Mouse (Mus musculus): ENCODE results near the gene Nudcd2.

Gene Nudcd2

DNA sequence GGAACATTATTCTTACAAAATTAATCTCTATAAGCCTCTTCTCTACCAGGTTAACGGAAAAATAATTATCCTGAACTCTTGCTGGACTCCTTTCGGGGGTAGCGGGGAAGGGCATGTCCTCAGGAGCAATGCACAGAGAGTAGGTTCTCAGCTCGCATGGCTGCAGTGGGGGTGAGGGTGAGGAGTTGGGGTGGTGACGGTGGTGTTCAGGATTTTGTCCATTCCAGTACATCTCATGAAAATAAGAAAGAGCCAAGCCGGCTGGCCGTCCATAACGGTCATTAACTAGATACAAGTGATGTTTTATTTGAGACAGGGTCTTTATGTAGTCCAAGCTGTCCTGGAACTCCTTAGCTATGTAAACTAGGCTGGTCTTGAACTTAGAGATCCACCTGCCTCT is 22.5 kb downstream of the Nudcd2 start:
- no peak for DNase-seq

DNA sequence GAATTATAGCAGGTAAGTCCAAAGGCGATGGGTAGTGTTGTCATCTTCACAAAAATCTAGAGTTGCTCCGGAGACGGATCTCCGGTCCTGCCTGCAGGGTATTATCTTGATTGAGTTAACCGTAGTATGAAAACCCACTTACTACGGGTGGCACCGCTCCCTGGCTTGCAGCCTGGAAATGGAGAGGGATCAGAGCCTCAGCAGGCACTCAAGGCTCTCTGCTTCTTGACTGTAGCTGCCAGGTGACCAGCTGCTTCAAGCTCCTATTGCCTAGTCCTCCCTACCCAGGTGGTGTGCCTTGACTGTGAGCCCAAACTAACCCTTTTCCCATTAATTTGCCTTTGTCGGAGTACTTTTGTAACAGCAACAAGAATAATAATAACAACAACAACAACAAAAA is 26.4 kb downstream of the Nudcd2 start:
- DNase-seq: no peak

DNA sequence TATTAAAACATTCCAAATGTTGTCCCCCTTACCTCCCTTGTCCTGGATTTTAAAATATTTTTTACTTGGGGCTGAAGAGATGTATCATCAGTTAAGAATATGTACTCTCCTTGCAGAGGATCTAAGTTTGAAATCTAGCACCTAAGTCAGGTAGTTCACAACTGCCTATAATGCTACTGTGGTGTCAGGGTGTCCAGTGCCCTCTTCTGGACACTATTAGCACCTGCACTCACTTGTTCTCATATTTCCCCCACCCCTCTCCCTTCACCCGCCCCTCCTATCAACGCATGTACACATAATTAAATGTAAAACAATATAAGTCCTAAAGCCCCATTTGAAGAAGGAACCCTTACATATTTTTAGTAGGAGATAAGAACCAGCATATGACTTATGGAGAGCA is 29.9 kb downstream of the Nudcd2 start:
- DNase-seq: no peak

DNA sequence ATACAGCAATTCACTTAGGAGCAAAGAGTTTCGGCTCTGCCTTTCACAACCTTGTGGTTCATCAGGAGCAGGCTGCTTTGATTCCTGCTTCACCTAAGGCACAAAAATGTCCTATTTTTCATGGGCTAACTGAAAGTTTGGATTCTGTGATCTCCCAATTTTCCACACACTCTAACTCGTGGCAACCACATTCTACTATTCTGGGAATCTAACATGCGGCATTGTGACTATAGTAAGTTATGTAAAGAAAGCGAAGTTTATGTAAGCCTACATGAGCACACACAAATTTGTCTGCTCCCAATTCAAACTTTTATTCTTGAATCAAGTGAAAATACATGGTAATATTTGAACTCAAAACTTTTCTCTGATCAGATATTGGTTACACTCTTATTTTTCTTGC is 31.2 kb downstream of the Nudcd2 start:
- no peak for DNase-seq

DNA sequence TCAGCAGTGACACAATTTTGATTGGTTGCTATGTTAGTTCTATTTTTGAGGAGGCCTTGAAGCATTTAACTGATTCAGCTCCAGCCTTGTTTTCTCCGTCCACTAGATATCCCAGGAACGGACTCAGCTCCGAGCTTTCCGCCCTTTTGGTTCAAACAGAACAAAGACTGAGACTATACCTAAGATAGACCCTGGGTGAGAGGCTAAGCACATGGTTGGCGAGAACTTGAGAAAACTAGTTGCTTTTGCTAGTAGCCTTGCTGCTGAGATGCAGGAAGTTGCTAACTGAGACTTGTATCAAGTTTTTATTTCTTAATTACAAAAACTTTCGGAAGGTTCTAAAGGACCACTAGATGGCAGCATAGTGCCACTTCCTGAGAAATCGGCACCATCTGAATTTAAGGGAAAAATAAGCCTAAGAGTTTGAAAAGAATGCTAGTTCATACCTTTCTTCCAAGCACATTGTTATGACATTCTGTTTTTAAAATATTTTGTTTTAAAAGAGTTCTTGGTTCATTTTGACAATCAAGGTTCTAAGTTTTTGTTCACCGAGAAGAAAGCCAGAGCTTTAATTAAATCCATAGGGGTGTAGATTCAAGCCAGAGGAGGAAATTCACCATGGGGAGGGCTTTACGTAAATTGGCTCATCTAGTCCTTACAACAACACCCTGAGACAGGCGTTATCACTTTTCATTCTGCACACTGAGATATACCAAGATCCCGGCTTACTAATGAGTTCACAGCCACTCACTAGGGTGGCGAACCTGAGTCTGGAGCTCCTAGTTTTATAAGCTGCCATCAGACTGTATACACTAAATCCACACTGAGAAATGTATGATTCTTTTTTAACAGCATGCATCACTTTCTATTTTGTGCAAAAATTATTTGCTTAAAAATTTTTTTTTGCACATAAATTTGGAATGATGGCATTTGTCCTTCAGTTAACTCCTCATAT is 42.1 kb downstream of the Nudcd2 start:
- no peak for DNase-seq

DNA sequence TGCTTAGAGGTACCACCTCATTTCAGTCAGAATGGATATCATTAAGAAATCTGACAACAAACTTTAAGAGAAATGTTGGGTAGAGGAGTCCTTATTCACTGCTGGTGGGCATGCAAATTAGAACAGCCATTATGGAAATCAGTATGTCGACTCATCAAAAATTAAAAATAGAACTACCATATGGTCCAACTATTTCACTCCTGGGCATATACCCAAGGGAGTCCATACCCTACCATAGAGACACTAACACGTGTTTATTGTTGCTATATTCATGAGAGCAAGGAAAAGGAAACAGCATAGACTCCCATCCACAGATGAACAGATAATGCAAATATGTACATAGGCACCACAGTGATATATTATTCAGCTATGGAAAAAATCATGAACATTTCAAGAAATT is 48.4 kb downstream of the Nudcd2 start:
- no peak for DNase-seq

DNA sequence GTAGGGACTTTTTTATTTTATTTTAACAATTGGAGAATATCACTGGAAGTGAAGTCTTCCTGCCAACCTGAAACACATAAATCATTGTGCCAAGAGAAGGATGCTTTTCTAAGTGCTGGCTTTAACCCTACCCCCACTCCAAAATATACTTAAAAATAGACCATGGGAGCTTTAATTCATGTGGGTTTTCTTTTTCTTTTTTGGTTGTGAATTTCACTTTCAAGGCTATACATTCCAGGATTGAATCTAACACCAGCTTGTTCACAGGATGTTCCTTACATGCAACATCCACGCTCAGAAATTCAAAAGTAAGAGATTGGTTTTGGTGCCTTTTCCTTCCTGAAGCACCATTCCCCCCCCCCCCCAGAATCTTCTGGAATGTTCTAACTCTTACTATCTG is 49.9 kb downstream of the Nudcd2 start:
- DNase-seq: no peak

DNA sequence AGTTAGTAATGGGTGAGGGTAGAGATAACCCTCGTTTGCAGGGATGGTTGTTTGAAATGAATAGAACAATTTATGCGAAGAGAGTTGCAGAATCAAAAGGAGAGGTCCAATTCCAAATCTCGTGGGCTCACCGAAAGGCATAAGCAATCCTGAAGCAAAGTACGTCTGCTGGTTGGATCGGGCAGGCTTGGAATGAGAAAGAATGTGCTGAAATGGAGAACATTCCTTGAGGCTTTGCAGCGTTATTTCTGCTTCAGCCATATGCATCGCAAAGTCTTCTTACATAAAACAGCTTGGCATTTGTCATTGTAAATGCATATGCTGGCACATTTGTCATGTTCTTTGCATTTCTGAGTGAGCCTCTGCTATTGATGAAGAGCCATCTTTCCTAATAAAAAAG is 50.9 kb downstream of the Nudcd2 start:
- no peak for DNase-seq

DNA sequence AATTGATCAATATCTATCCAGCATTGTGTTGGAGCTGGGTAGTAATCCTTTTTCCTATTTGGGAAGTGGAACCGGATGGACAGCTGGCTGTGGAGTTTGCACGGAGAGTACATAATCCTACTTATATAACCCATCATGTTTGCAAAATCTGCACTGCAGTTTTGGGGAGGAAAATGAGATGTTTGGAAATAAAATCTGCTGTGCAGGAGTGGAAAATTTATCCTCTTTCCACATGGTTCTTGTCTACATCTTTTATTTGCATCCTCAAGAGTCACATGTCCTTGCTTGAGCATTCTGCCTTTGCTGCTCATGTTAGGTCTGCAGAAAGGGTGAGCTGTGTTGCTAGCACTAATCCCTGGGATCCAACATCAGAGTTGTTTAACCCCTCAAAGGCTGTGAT is 53.4 kb downstream of the Nudcd2 start:
- DNase-seq: no peak

All from heart, adult 11 months (tissue).